Mouse (Mus musculus) left cerebral cortex, postnatal 14 days (tissue): Measurements from ENCODE around the gene Ptgis. TPM values are rescaled to one million over a fixed set of nuclear protein-coding genes. Genes with fewer than 3 reads are reported as not detected.

Source experiments
- DNase-seq, 2 experiments: peaks; one replicate each; pipeline ENCODE4 v3.0.0; 2021 to 2022; ENCODE audit warnings: low spot score in 2 of 2, mixed read lengths in 1 of 2
- intact Hi-C: fragments of 180-260 bp; cut with DNase I; formaldehyde crosslinking; loops from one replicate; pipeline ENCODE4 v1.15.1; 2025
- total RNA-seq, 2 experiments: library from RNA; stranded (reverse); gene quantifications; 2 replicates each; pipeline ENCODE4 v1.2.3; 2021

Ptgis gene
- total RNA-seq, 2 experiments from 2014 or later: 2.7 to 3.2 TPM

GRCm38 (mm10) chr2:167237224-167237623 lies 3.2 kb downstream of the Ptgis start:
- no peak for DNase-seq
- intact Hi-C loops: no loop called here

DNA sequence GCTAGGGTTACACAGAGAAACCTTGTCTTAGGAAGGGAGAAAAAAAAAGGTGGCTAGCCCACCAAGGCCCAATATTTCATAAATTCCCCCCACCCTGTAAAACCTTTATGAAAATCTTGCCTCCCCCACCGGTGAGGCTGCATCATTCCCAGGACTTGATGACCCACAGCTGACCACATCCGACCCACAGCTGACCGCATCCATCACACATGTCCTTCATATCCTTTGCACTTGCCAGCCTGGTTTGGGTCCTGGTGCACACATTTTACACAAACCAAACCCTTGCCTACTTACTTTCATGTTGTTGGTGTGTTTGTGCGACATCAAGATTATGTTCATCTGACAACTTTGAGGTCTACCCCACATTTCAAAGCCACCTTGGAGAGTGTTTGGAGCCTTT lies 4.2 kb downstream of the Ptgis start:
- DNase-seq: no peak
- intact Hi-C loops: no loop called here

GRCm38 (mm10) chr2:167235338-167236018 lies 4.9 kb downstream of the Ptgis start:
- DNase-seq: no peak
- intact Hi-C loops: no loop called here

DNA sequence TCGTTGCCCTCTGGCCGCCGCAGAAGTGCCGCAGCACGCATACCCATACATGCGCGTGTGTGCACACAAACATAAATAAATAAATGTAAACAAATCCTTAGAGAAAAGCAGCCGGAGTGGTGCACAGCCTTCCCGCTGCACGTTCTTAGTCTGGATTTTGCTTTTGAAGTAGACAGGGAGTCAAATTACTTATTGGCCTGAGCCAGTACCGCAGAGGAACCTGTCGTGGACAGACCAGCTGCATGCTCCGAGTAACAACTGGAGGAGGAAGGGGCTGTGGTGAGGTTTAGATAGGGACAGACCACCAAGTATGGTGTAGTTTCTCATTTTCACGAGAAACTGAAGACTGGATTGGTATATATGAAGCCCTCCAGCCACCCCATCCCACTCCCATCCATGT lies 6.6 kb downstream of the Ptgis start:
- no peak for DNase-seq
- intact Hi-C loops: no loop called here

DNA sequence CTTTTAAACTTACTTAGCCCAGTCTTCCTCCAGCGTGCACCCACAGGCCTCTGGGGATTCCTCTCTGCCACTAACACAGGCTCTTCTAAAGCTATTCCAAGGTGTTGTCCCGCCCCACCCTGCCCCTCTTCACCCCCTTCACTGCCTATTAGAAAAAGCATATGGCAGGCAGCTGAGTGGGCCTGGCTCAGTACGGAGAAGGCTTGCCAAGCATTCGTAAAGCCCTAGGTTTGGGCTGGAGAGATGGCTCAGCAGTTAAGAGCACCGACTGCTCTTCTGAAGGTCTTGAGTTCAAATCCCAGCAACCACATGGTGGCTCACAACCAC lies 7.4 kb downstream of the Ptgis start:
- intact Hi-C loops: no loop called here
- no peak for DNase-seq

GRCm38 (mm10) chr2:167232132-167233008 lies 8.0 kb downstream of the Ptgis start:
- intact Hi-C loops: no loop called here
- DNase-seq: no peak

DNA sequence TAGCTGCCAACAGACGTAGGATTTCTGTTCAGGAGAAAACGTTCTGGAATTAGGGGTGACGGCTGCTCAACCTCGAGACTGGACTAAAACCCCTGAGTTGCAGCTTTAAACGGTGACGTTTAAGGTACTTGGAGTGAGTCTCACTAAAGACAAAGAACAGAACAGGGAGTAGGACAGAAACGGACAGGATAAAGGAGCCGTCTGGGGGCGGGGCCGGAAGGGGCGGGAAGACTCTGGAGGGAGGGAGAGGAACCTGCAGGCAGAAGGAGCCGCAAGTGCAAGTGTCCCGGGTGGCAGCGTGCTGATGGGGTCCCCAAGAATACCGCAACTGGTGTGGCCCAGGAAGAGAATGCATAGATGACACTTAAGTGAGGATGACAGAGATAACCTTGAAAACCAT lies 9.8 kb downstream of the Ptgis start:
- intact Hi-C loops: no loop called here
- DNase-seq: no peak

- intact Hi-C loops: loop anchor here (5.0 kb wide), 1 partner anchor 192 kb away; no protein-coding TSS in a partner anchor
Observed at GRCm38 (mm10) chr2:167224937-167225336, 15.5 kb downstream of the Ptgis start.

GRCm38 (mm10) chr2:167224194-167224593 lies 16.2 kb downstream of the Ptgis start:
- intact Hi-C loops: loop anchor here (5.0 kb wide), 1 partner anchor 193 kb away; no protein-coding TSS in a partner anchor
- no peak for DNase-seq

More at GRCm38 (mm10) chr2:167224937-167225336, 15.5 kb downstream of the Ptgis start:
- no peak for DNase-seq

- peak; percentile 87 for DNase-seq
Observed at GRCm38 (mm10) chr2:167222152-167222551, 18.3 kb downstream of the Ptgis start.

GRCm38 (mm10) chr2:167221159-167221845 lies 19.1 kb downstream of the Ptgis start:
- no peak for DNase-seq
- intact Hi-C loops: loop anchor here (5.0 kb wide), 1 partner anchor 196 kb away; no protein-coding TSS in a partner anchor

More at GRCm38 (mm10) chr2:167222152-167222551, 18.3 kb downstream of the Ptgis start:
- intact Hi-C loops: loop anchor here (2.0 to 5.0 kb wide), 2 partner anchors 57 to 195 kb away; no protein-coding TSS in a partner anchor

DNA sequence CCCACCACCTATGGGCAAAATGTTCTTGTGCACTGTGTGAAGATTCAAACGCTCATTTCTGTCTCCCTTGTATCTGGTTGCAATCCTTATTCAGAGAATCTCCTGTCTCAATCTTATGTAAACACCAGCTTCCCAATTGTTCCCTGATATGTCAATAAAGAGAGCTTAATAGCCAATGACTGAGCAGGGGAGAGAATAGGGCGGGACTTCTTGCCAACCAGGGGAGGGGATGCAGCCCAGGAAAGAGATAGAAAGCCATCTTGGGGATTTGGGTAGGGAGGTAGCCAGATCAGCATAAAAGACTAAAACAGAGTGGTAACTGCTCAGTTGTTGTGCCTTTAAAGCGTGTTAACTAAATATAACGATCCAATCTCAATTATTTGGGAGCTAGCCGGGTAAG lies 19.7 kb downstream of the Ptgis start:
- intact Hi-C loops: loop anchor here (5.0 kb wide), 1 partner anchor 197 kb away; no protein-coding TSS in a partner anchor
- no peak for DNase-seq

- peak; percentile 94 to 95 for DNase-seq
- intact Hi-C loops: loop anchor here (1.0 to 2.0 kb wide), 2 partner anchors 106 to 147 kb away; no protein-coding TSS in a partner anchor
Observed at GRCm38 (mm10) chr2:167219154-167219775, 21.1 kb downstream of the Ptgis start.

DNA sequence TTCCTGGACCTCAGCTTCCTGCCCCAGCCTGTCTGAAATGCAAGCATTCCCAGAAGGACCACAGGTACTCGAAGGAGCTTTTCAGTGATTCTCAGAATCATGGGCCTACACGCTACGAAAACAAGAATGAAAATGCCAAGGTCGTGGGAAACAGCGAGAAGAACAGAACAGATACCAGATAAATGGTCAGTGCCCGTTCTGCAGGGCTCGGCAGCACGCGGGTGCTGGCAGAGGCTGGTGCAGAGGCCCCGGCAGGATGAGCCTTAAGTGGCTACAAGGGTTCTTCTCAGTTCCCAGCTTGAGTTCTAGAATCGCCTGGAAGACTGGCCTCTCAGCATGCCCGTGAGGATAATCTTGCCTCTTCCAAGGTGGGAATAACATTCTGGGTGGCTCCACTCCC lies 26.7 kb downstream of the Ptgis start:
- no peak for DNase-seq
- intact Hi-C loops: no loop called here

DNA sequence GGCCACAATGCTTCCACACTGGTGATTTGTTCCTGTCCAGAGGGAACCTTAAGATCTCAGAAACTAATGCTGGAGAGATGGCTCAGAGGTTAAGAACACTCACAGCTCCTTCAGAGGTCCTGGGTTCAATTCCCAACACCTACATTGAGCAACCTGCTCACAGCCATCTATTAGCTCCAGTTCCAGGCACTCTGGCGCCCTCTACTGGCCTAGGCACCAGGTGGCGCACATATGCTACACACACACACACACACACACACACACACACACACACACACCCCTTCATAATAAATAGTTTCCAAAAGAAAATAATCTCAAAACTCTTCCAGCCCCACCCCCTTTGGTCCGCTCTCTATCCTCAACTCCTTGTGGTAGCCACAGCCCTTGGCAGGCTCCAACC lies 27.3 kb downstream of the Ptgis start:
- no peak for DNase-seq
- intact Hi-C loops: no loop called here

GRCm38 (mm10) chr2:167212551-167212950 lies 27.9 kb downstream of the Ptgis start:
- DNase-seq: no peak
- intact Hi-C loops: no loop called here

GRCm38 (mm10) chr2:167212089-167212488 lies 28.3 kb downstream of the Ptgis start:
- no peak for DNase-seq
- intact Hi-C loops: no loop called here

GRCm38 (mm10) chr2:167209900-167210299 lies 30.5 kb downstream of the Ptgis start:
- intact Hi-C loops: no loop called here

GRCm38 (mm10) chr2:167208984-167209383 lies 31.4 kb downstream of the Ptgis start:
- DNase-seq: no peak
- intact Hi-C loops: no loop called here

More at GRCm38 (mm10) chr2:167209900-167210299, 30.5 kb downstream of the Ptgis start:
- no peak for DNase-seq
